Mouse (Mus musculus) liver, postnatal 0 days (tissue): ENCODE measurements around the gene Usp45.

ENCODE experiments used
- CTCF ChIP-seq: sonication (generic); IDR thresholded peaks from 2 replicates; pipeline ENCODE4 v1.5.1; 2016; ENCODE audit warnings: antibody characterized with exemption, low read depth
- EP300 ChIP-seq: IDR thresholded peaks from 2 replicates; pipeline ENCODE4 v1.6.1; 2016; ENCODE audit warnings: antibody characterized with exemption, low read depth, mild to moderate bottlenecking

DNA sequence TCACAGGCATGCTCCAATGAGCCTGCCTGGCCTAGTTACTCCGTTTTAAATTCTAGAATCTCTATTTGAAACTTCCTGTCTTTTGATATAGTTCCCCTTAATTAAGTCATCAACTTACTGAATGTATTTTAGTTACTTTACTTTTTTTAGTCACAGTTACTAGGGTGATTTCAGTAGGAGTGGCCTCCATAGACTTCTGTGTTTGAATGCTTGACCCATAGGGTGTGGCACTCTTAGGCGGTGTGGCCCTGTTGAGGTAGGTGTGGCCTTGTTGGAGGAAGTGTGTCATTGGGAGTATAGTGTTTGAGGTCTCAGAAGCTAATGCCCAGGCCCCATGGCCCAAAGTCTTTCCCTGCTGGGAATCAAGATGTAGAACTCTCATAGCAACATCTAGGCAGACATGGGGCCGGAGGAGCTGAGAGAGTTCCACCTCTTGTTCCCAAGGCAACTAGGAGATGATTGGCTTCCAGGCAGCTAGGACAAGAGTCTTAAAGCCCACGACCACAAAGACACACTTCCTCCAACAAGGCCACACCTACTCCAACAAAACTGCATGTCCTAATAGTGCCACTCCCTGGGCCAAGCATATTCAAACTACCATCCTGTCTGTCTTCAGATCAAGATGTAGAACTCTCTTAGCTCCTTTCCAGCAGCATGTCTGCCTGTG, 11.7 kb upstream of the Usp45 start:
- TF ChIP-seq CTCF (no peak), EP300 (no peak)
